Comparison of ENCODE assay signal across 21 mouse cellular contexts in genomic region chr5:119016420-119016819, GRCm38 (mm10).
DNase-seq lines count a peak whose midpoint lies in the region; ATAC-seq and TF ChIP-seq lines count a peak whose summit lies in the region.
"Had no signal": no experiment of that assay in that cellular context is flagged by ENCODE, and none has a peak within 500 bp of the region (broad histone marks: within the 10 kb centered on the region; RNA-seq: fewer than 3 reads in every experiment).

No protein-coding gene starts in this region.

- no peak for ATAC-seq in forebrain, embryonic 16.5 days
- ATAC-seq in lung, embryonic 14.5 days (ENCODE audit: insufficient read depth), result no peak
- ATAC-seq in liver, postnatal 0 days, result no peak
- ATAC-seq: Patski had no signal

- peaks cover 56% of the 10 kb centered on the region for H3K27me3 ChIP-seq in forebrain, embryonic 10.5 days (ENCODE audit: poor library complexity, severe bottlenecking)
- no peaks in the 10 kb centered on the region for H3K27me3 ChIP-seq in forebrain, embryonic 16.5 days (replicated peaks; ENCODE audit: control insufficient read depth, insufficient read depth, low read length)
- no peaks in the 10 kb centered on the region for H3K27me3 ChIP-seq in lung, embryonic 14.5 days (ENCODE audit: insufficient read depth, low read length)
- H3K27me3 ChIP-seq in limb, embryonic 10.5 days (ENCODE audit: low read depth, poor library complexity, severe bottlenecking), result peaks cover 47% of the 10 kb centered on the region
- H3K27me3 ChIP-seq in liver, postnatal 0 days (ENCODE audit: insufficient read depth, low read length), result no peaks in the 10 kb centered on the region
- H3K27me3 ChIP-seq: liver, embryonic 13.5 days had no signal

- no peak for TF ChIP-seq CTCF in lung, embryonic 14.5 days (IDR thresholded peaks at IDR 0.05; ENCODE audit: low read depth)
- TF ChIP-seq CTCF in liver, postnatal 0 days (IDR thresholded peaks at IDR 0.05; ENCODE audit: low read depth), result no peak

- H3K4me2 ChIP-seq in forebrain, embryonic 16.5 days (ENCODE audit: low read length), result no peak overlapping the region
- no peak overlapping the region for H3K4me2 ChIP-seq in lung, embryonic 14.5 days
- H3K4me2 ChIP-seq in liver, postnatal 0 days (ENCODE audit: low read depth, low read length), result no peak overlapping the region
- H3K4me2 ChIP-seq: intestine, embryonic 15.5 days; liver, embryonic 13.5 days had no signal

- no peak for DNase-seq in forebrain, embryonic 10.5 days (ENCODE audit: extremely low spot score, low spot score)
- DNase-seq in lung, embryonic 14.5 days, result peak; percentile 41
- no peak for DNase-seq in lung, postnatal 4 days
- peak; percentile 54 for DNase-seq in MN1 (ENCODE audit: low spot score)
- DNase-seq in limb, embryonic 10.5 days (ENCODE audit: low spot score), result peak; percentile 45
- no peak for DNase-seq in liver, postnatal 0 days
- DNase-seq in ovary, adult 18-20 months (ENCODE audit: low spot score), result no peak
- DNase-seq: adrenal gland, adult 8-10 months; cerebellum, adult 9-11 months; gastrocnemius, postnatal 14 days; heart, adult 18-20 months; heart, postnatal 4 days; kidney, adult 9 months; liver, embryonic 13.5 days; right cerebral cortex, adult 18-20 months; thymus, postnatal 25 days had no signal

- no peaks in the 10 kb centered on the region for H3K36me3 ChIP-seq in forebrain, embryonic 10.5 days (replicated peaks)
- H3K36me3 ChIP-seq in forebrain, embryonic 16.5 days (ENCODE audit: control insufficient read depth, insufficient read depth), result no peaks in the 10 kb centered on the region
- H3K36me3 ChIP-seq in lung, embryonic 14.5 days (ENCODE audit: insufficient read depth), result no peaks in the 10 kb centered on the region
- H3K36me3 ChIP-seq in limb, embryonic 10.5 days, result no peaks in the 10 kb centered on the region
- no peaks in the 10 kb centered on the region for H3K36me3 ChIP-seq in liver, postnatal 0 days (replicated peaks; ENCODE audit: insufficient read depth, low read length)
- H3K36me3 ChIP-seq: forebrain, embryonic 12.5 days; intestine, embryonic 15.5 days; limb, embryonic 12.5 days; liver, embryonic 13.5 days had no signal

- H3K27ac ChIP-seq in forebrain, embryonic 10.5 days, result 0 out of 2 replicates have a peak overlapping the region, but pooled peaks have one; percentile 30
- H3K27ac ChIP-seq in forebrain, embryonic 16.5 days (ENCODE audit: low read length), result no peak overlapping the region
- H3K27ac ChIP-seq in lung, embryonic 14.5 days (ENCODE audit: low read depth), result no peak overlapping the region
- H3K27ac ChIP-seq in limb, embryonic 10.5 days, result no peak overlapping the region
- H3K27ac ChIP-seq in liver, postnatal 0 days (ENCODE audit: low read depth), result no peak overlapping the region
- H3K27ac ChIP-seq: intestine, embryonic 15.5 days; limb, embryonic 12.5 days; liver, embryonic 13.5 days had no signal

- peaks cover 22% of the 10 kb centered on the region for H3K4me1 ChIP-seq in forebrain, embryonic 10.5 days
- 0 out of 2 replicates have a peak, but pooled peaks cover 4% of the 10 kb centered on the region for H3K4me1 ChIP-seq in forebrain, embryonic 16.5 days (replicated peaks; ENCODE audit: control insufficient read depth, insufficient read depth, low read length)
- H3K4me1 ChIP-seq in lung, embryonic 14.5 days (ENCODE audit: insufficient read depth), result no peaks in the 10 kb centered on the region
- H3K4me1 ChIP-seq in limb, embryonic 10.5 days, result peaks cover 23% of the 10 kb centered on the region
- H3K4me1 ChIP-seq in liver, postnatal 0 days (ENCODE audit: insufficient read depth), result no peaks in the 10 kb centered on the region
- H3K4me1 ChIP-seq: intestine, embryonic 15.5 days; liver, embryonic 13.5 days had no signal

- no peak for TF ChIP-seq EP300 in liver, postnatal 0 days (IDR thresholded peaks at IDR 0.05; ENCODE audit: low read depth)

- no peak overlapping the region for H3K4me3 ChIP-seq in forebrain, embryonic 10.5 days
- no peak overlapping the region for H3K4me3 ChIP-seq in forebrain, embryonic 16.5 days (replicated peaks; ENCODE audit: low read length)
- H3K4me3 ChIP-seq in lung, embryonic 14.5 days (ENCODE audit: low read depth, low read length), result no peak overlapping the region
- no peak overlapping the region for H3K4me3 ChIP-seq in limb, embryonic 10.5 days
- H3K4me3 ChIP-seq in liver, postnatal 0 days (ENCODE audit: low read depth, low read length), result no peak overlapping the region
- H3K4me3 ChIP-seq: forebrain, embryonic 12.5 days; intestine, embryonic 15.5 days; limb, embryonic 12.5 days; liver, embryonic 13.5 days had no signal

- H3K9ac ChIP-seq in forebrain, embryonic 16.5 days (replicated peaks; ENCODE audit: low read depth, low read length), result no peak overlapping the region
- no peak overlapping the region for H3K9ac ChIP-seq in lung, embryonic 14.5 days
- no peak overlapping the region for H3K9ac ChIP-seq in liver, postnatal 0 days (replicated peaks)
- H3K9ac ChIP-seq: forebrain, embryonic 12.5 days; intestine, embryonic 15.5 days; limb, embryonic 12.5 days; liver, embryonic 13.5 days had no signal

- WGBS in forebrain, embryonic 10.5 days, result 40% methylated on average over 4 of the region's 4 CpGs
- 27% methylated on average over 4 of the region's 4 CpGs for WGBS in forebrain, embryonic 16.5 days
- 23% methylated on average over 4 of the region's 4 CpGs for WGBS in lung, embryonic 14.5 days
- 20% methylated on average over 4 of the region's 4 CpGs for WGBS in limb, embryonic 10.5 days
- 44% methylated on average over 4 of the region's 4 CpGs for WGBS in liver, postnatal 0 days (ENCODE audit: insufficient replicate concordance)

- H3K9me3 ChIP-seq in forebrain, embryonic 10.5 days, result no peaks in the 10 kb centered on the region
- H3K9me3 ChIP-seq in forebrain, embryonic 16.5 days (ENCODE audit: control insufficient read depth, low read length), result peaks cover 3% of the 10 kb centered on the region; the same call in 1 of the 2 replicates
- 0 out of 2 replicates have a peak, but pooled peaks cover 4% of the 10 kb centered on the region for H3K9me3 ChIP-seq in lung, embryonic 14.5 days (ENCODE audit: low read depth, low read length)
- no peaks in the 10 kb centered on the region for H3K9me3 ChIP-seq in limb, embryonic 10.5 days (replicated peaks)
- peaks cover 3% of the 10 kb centered on the region; the same call in 1 of the 2 replicates for H3K9me3 ChIP-seq in liver, postnatal 0 days (ENCODE audit: low read length)
- H3K9me3 ChIP-seq: intestine, embryonic 15.5 days had no signal

Comparison
In these comparisons a context has a peak if more than half of its experiments do, and no peak if none do; other contexts are left out.
1. DNase-seq: peak in lung, embryonic 14.5 days (single experiment), MN1 (single experiment) and limb, embryonic 10.5 days (single experiment); none in forebrain, embryonic 10.5 days (single experiment), lung, postnatal 4 days (0 of 2), liver, postnatal 0 days (single experiment) and ovary, adult 18-20 months (single experiment).